Mouse (Mus musculus) lung, postnatal 0 days (tissue): ENCODE measurements around the gene Arhgap15.

Source experiments
- CTCF ChIP-seq: IDR thresholded peaks from 2 replicates; pipeline ENCODE4 v1.5.1; 2016; ENCODE audit warnings: antibody characterized with exemption, mild to moderate bottlenecking
- EP300 ChIP-seq: IDR thresholded peaks from 2 replicates; pipeline ENCODE4 v1.6.1; 2016; ENCODE audit warnings: antibody characterized with exemption, mild to moderate bottlenecking, control low read depth

GRCm38 (mm10) chr2:44134796-44135195, 386.2 kb downstream of the Arhgap15 start:
- no peak for TF ChIP-seq EP300
- TF ChIP-seq CTCF = no peak
